Mouse (Mus musculus): ENCODE results near the gene Cacna1b. TPM values are rescaled to one million over a fixed set of nuclear protein-coding genes. Genes with fewer than 3 reads are reported as not detected.
A peak's percentile ranks its signal among the peaks of the same experiment; 100 is the strongest.

The Cacna1b gene
- polyA plus RNA-seq, 1 experiment from 2014 or later = 0.99 TPM

DNA sequence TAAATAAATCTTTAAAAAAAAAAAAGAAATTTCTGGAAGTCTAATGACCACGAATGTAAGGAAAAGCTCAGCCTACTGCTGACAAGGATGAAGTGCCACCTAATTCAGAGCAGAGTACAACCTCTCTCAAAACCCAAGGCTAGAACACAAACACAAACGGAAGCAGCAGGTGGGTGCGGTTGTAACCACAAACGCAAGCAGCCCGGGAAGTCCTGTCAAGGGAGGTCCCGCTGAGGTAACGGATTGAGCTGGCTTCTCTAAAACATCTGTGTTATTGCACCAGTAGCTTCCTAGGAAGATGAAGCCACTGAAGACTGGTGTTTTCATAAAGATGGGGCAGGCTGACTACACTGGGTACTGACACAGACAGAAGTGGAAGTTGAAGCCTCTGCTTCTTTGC is 15.1 kb downstream of the Cacna1b start:
- Histone ChIP-seq H3K4me2 (ENCODE audit: low read depth, low read length) (no peak overlapping the region), H3K4me3 (replicated peaks; ENCODE audit: low read length) (no peak overlapping the region), H3K9ac (ENCODE audit: low read length) (no peak overlapping the region), H3K9me3 (replicated peaks; ENCODE audit: control insufficient read depth, low read length) (no peaks in the 10 kb centered on the region), H3K36me3 (ENCODE audit: control insufficient read depth, insufficient read depth, low read length) (no peaks in the 10 kb centered on the region), H3K4me1 (ENCODE audit: control insufficient read depth, insufficient read depth, low read length) (no peaks in the 10 kb centered on the region), H3K27me3 (ENCODE audit: control insufficient read depth, insufficient read depth, low read length) (no peaks in the 10 kb centered on the region), H3K27ac (ENCODE audit: low read length) (no peak overlapping the region)
- no peak for ATAC-seq (ENCODE audit: insufficient read depth, low FRiP score)
- WGBS = 47% methylated on average over 7 of the region's 7 CpGs

DNA sequence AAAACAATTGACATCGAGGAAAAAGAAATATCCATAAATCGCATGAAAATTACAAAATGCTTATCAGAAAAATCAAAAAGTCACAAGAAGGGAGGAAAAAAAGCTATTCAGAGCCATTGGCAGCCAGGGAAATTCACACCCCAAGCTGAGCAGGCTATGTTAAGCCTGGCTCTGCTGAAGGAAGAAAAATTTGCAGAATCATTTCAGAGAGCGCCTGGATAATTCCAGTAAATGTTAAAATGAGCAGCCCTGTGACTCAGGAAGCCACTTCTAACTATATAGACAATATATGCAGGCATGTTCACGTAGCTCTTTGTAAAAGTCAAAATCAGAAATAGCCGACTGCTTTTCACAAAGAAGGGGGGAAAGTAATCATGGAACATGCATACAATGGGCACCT is 23.3 kb downstream of the Cacna1b start:
- H3K27ac ChIP-seq (ENCODE audit: low read length) = no peak overlapping the region
- H3K27me3 ChIP-seq (ENCODE audit: control insufficient read depth, insufficient read depth, low read length) = no peaks in the 10 kb centered on the region
- no peak overlapping the region for H3K9ac ChIP-seq (ENCODE audit: low read length)
- no peak for ATAC-seq (ENCODE audit: insufficient read depth, low FRiP score)
- WGBS = 84% methylated on average over 5 of the region's 5 CpGs
- H3K4me1 ChIP-seq (ENCODE audit: control insufficient read depth, insufficient read depth, low read length) = no peaks in the 10 kb centered on the region
- no peaks in the 10 kb centered on the region for H3K36me3 ChIP-seq (ENCODE audit: control insufficient read depth, insufficient read depth, low read length)
- no peaks in the 10 kb centered on the region for H3K9me3 ChIP-seq (replicated peaks; ENCODE audit: control insufficient read depth, low read length)
- H3K4me2 ChIP-seq (ENCODE audit: low read depth, low read length) = no peak overlapping the region
- H3K4me3 ChIP-seq (replicated peaks; ENCODE audit: low read length) = no peak overlapping the region

DNA sequence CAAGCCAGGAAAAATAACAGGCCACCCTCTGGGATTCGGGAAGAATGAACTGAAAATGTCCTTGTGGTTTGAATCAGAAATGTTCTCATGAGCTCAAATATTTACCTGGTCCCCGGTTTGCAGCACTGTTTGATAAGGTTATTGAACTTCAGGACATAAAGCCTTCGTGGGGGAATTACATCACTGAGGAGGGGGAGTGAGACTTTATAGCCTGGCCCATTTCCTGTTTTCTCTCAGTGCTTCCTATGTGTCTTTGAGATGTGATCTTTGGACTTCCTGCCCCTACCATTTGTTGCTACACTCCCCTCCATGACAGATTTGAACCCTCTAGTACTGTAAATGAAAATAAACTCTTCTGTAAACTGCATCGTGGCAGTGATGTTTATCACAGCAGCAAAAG is 29.8 kb downstream of the Cacna1b start:
- H3K9ac ChIP-seq (ENCODE audit: low read length) = no peak overlapping the region
- no peak for ATAC-seq (ENCODE audit: insufficient read depth, low FRiP score)
- H3K4me3 ChIP-seq (replicated peaks; ENCODE audit: low read length) = no peak overlapping the region
- no peaks in the 10 kb centered on the region for H3K27me3 ChIP-seq (ENCODE audit: control insufficient read depth, insufficient read depth, low read length)
- H3K27ac ChIP-seq (ENCODE audit: low read length) = no peak overlapping the region
- H3K9me3 ChIP-seq (replicated peaks; ENCODE audit: control insufficient read depth, low read length) = no peaks in the 10 kb centered on the region
- no peaks in the 10 kb centered on the region for H3K4me1 ChIP-seq (ENCODE audit: control insufficient read depth, insufficient read depth, low read length)
- no peak overlapping the region for H3K4me2 ChIP-seq (ENCODE audit: low read depth, low read length)
- 51% methylated on average over 4 of the region's 4 CpGs for WGBS
- no peaks in the 10 kb centered on the region for H3K36me3 ChIP-seq (ENCODE audit: control insufficient read depth, insufficient read depth, low read length)

DNA sequence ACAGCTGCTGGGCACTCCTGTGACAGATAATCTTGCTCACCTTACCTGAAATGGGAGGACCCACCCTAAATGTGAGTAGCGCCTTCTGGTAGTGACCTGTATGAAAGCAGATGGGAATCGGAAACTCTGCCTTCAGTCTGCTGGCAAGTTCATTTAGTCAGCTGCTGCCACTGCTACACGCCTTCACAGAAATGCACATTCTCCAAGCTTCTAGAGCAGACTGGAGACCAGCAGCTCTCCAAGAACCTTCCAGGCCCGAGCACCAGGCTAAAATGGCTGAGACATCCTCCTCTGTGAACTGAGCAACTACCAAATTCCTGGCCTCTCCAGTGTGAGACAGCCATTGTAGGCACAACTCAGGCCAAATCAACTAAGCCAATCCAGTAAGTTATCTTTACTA is 37.1 kb downstream of the Cacna1b start:
- H3K4me2 ChIP-seq (ENCODE audit: low read depth, low read length) = no peak overlapping the region
- ATAC-seq (ENCODE audit: insufficient read depth, low FRiP score) = no peak
- 83% methylated on average over 4 of the region's 4 CpGs for WGBS
- no peak overlapping the region for H3K27ac ChIP-seq (ENCODE audit: low read length)
- H3K4me3 ChIP-seq (replicated peaks; ENCODE audit: low read length) = no peak overlapping the region
- H3K4me1 ChIP-seq (ENCODE audit: control insufficient read depth, insufficient read depth, low read length) = no peaks in the 10 kb centered on the region
- no peaks in the 10 kb centered on the region for H3K27me3 ChIP-seq (ENCODE audit: control insufficient read depth, insufficient read depth, low read length)
- no peaks in the 10 kb centered on the region for H3K9me3 ChIP-seq (replicated peaks; ENCODE audit: control insufficient read depth, low read length)
- no peak overlapping the region for H3K9ac ChIP-seq (ENCODE audit: low read length)
- H3K36me3 ChIP-seq (ENCODE audit: control insufficient read depth, insufficient read depth, low read length) = no peaks in the 10 kb centered on the region

DNA sequence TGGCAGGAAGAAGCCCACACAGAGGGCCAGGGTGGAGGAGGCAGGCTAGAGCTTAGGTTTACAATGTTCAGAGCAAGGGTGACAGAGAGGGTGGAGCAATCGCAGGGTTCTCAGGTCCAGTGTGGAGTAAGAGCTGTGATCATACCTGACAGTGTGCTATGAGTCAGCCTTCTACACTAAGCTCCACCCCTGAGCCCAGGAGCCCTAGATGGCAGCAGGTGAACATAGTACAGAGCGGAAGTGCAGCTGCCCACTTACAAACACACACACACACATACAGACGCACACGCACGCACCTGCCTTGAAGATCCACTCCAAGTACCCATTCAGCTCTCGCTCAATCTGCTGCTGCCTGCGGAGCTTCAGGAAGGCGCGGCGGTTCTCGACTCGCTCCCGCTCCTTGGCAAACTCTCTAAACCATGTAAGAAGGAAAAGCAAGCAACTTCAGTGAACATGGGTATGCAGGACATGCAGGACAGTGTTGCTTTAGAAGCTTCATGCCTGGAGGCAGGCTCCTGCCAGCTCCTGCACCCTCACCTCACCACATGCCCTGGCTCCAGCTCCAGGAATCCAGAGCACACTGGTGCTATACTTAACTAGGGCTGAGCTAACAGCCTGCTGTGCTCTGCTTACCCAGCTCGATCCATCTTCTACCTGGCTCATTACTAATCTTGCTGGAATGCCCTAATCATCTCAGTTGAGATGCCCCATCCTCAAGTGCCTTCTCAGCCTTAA is 43.1 kb downstream of the Cacna1b start:
- Histone ChIP-seq H3K9me3 (replicated peaks; ENCODE audit: control insufficient read depth, low read length) (no peaks in the 10 kb centered on the region), H3K4me2 (ENCODE audit: low read depth, low read length) (no peak overlapping the region), H3K27me3 (ENCODE audit: control insufficient read depth, insufficient read depth, low read length) (no peaks in the 10 kb centered on the region), H3K9ac (ENCODE audit: low read length) (no peak overlapping the region), H3K4me3 (replicated peaks; ENCODE audit: low read length) (no peak overlapping the region), H3K4me1 (ENCODE audit: control insufficient read depth, insufficient read depth, low read length) (no peaks in the 10 kb centered on the region), H3K36me3 (ENCODE audit: control insufficient read depth, insufficient read depth, low read length) (no peaks in the 10 kb centered on the region), H3K27ac (ENCODE audit: low read length) (no peak overlapping the region)
- WGBS = 86% methylated on average over 14 of the region's 14 CpGs
- peak; percentile 86 for ATAC-seq (ENCODE audit: insufficient read depth, low FRiP score)

DNA sequence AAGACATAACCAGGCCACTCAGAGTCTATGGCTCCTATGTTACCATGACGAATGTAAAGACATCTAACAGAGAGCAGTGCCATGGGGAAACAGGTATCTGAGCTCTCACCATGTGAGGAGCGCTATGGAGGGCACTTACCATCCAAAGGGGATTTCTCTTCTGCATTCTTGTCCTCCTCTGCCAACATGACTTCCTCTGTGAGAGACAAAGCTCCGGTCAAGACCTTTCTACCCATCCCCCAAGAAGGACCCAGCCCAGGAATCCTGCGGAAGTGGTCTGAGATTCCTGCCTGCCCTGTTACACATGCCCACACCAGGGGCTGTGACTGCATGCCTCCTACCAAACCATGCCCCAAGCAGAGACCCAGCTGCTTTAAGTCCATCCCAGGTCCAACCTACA is 44.0 kb downstream of the Cacna1b start:
- no peaks in the 10 kb centered on the region for H3K36me3 ChIP-seq (ENCODE audit: control insufficient read depth, insufficient read depth, low read length)
- H3K9ac ChIP-seq (ENCODE audit: low read length) = no peak overlapping the region
- H3K4me3 ChIP-seq (replicated peaks; ENCODE audit: low read length) = no peak overlapping the region
- 73% methylated on average over 4 of the region's 4 CpGs for WGBS
- no peak for ATAC-seq (ENCODE audit: insufficient read depth, low FRiP score)
- no peaks in the 10 kb centered on the region for H3K9me3 ChIP-seq (replicated peaks; ENCODE audit: control insufficient read depth, low read length)
- H3K4me2 ChIP-seq (ENCODE audit: low read depth, low read length) = no peak overlapping the region
- H3K27me3 ChIP-seq (ENCODE audit: control insufficient read depth, insufficient read depth, low read length) = no peaks in the 10 kb centered on the region
- H3K4me1 ChIP-seq (ENCODE audit: control insufficient read depth, insufficient read depth, low read length) = no peaks in the 10 kb centered on the region
- H3K27ac ChIP-seq (ENCODE audit: low read length) = no peak overlapping the region

DNA sequence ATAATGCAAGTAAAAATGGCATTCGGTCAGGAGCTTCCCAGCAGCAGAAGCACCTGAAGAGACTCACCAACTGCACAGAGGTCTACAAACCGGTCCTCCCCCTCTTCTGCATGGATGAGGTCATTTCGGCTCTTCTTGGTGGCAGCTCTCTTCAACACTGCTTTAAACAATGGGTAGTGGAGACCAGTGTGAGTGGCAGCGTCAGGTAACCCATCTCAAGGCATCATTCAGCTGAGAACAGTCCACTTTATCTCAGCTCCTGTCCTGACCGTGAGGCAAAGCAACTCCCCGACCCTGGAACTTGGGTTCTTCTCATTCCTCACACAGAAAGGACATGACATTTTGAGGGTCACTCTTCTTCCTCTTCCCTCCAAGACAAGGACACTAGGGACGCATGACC is 45.0 kb downstream of the Cacna1b start:
- Histone ChIP-seq H3K9ac (ENCODE audit: low read length) (no peak overlapping the region), H3K27ac (ENCODE audit: low read length) (no peak overlapping the region), H3K4me1 (ENCODE audit: control insufficient read depth, insufficient read depth, low read length) (no peaks in the 10 kb centered on the region), H3K27me3 (ENCODE audit: control insufficient read depth, insufficient read depth, low read length) (no peaks in the 10 kb centered on the region), H3K4me3 (replicated peaks; ENCODE audit: low read length) (no peak overlapping the region), H3K36me3 (ENCODE audit: control insufficient read depth, insufficient read depth, low read length) (no peaks in the 10 kb centered on the region), H3K4me2 (ENCODE audit: low read depth, low read length) (no peak overlapping the region), H3K9me3 (replicated peaks; ENCODE audit: control insufficient read depth, low read length) (no peaks in the 10 kb centered on the region)
- no peak for ATAC-seq (ENCODE audit: insufficient read depth, low FRiP score)
- 83% methylated on average over 7 of the region's 7 CpGs for WGBS

DNA sequence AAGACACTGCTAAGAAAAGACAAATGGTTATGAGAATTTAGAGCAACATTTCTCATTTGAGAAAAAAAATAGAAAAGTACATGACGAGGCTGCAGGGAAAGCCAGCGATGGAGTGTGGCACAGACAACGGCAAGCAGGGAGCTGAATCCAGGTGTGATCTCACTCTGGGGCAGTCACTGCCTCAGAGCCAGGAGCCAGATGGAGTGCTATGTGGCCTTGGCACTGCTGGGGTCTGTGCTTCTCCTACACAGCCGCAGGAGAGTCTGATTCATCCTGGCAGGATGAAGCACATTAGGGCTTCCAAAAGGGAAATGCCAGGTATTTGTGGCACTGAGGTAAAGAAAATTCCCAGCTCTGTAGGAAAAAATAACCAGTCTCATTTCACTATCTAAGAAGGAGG is 45.5 kb downstream of the Cacna1b start:
- 79% methylated on average over 4 of the region's 4 CpGs for WGBS
- no peaks in the 10 kb centered on the region for H3K36me3 ChIP-seq (ENCODE audit: control insufficient read depth, insufficient read depth, low read length)
- H3K4me3 ChIP-seq (replicated peaks; ENCODE audit: low read length) = no peak overlapping the region
- no peaks in the 10 kb centered on the region for H3K4me1 ChIP-seq (ENCODE audit: control insufficient read depth, insufficient read depth, low read length)
- H3K9ac ChIP-seq (ENCODE audit: low read length) = no peak overlapping the region
- no peak for ATAC-seq (ENCODE audit: insufficient read depth, low FRiP score)
- no peak overlapping the region for H3K4me2 ChIP-seq (ENCODE audit: low read depth, low read length)
- no peak overlapping the region for H3K27ac ChIP-seq (ENCODE audit: low read length)
- H3K27me3 ChIP-seq (ENCODE audit: control insufficient read depth, insufficient read depth, low read length) = no peaks in the 10 kb centered on the region
- H3K9me3 ChIP-seq (replicated peaks; ENCODE audit: control insufficient read depth, low read length) = no peaks in the 10 kb centered on the region

DNA sequence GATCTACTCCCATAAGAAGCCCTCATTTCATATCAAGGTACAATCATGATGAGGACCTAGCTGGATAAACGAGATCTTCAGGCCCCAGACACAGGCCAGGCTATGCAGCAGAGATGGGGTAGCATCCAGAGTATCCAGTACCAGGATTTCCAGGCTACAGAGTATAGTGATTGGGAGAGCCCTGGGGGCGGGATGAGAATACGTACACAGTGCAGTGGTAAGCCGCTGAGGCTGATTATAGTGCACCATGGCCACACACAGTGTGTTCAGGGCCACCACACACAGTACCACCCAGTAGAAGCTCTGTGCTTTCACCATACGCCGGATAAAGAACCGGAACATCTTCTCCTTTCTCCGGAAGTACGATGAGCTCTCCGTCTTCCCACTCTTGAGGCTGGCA is 57.0 kb downstream of the Cacna1b start:
- no peak overlapping the region for H3K9ac ChIP-seq (ENCODE audit: low read length)
- H3K4me1 ChIP-seq (ENCODE audit: control insufficient read depth, insufficient read depth, low read length) = no peaks in the 10 kb centered on the region
- H3K27me3 ChIP-seq (ENCODE audit: control insufficient read depth, insufficient read depth, low read length) = no peaks in the 10 kb centered on the region
- H3K4me2 ChIP-seq (ENCODE audit: low read depth, low read length) = no peak overlapping the region
- no peak overlapping the region for H3K27ac ChIP-seq (ENCODE audit: low read length)
- ATAC-seq (ENCODE audit: insufficient read depth, low FRiP score) = no peak
- H3K9me3 ChIP-seq (replicated peaks; ENCODE audit: control insufficient read depth, low read length) = no peaks in the 10 kb centered on the region
- no peak overlapping the region for H3K4me3 ChIP-seq (replicated peaks; ENCODE audit: low read length)
- no peaks in the 10 kb centered on the region for H3K36me3 ChIP-seq (ENCODE audit: control insufficient read depth, insufficient read depth, low read length)
- 73% methylated on average over 10 of the region's 10 CpGs for WGBS

Measured in stomach, embryonic 16.5 days (tissue).